Mouse (Mus musculus): ENCODE measurements at regions not wholly inside any gene's neighbourhood (a gene's known extent, or its start where the extent isn't known, plus 50 kb on each side); places are given as distances from the start of the nearest gene placed in this dataset.

- TF ChIP-seq CTCF (IDR thresholded peaks at IDR 0.05; ENCODE audit: low read depth): no peak
- no peak for TF ChIP-seq EP300 (IDR thresholded peaks at IDR 0.05; ENCODE audit: low read depth)
These were observed 100.5 kb upstream of the Supt20 start for GRCm38 (mm10) chr3:54592064-54592463.

All from liver, embryonic 14.5 days (tissue).